Mouse (Mus musculus) lung, postnatal 0 days (tissue): ENCODE data around the gene Slc38a10.

Source experiments
- CTCF ChIP-seq: IDR thresholded peaks from 2 replicates; pipeline ENCODE4 v1.5.1; 2016; ENCODE audit warnings: antibody characterized with exemption, mild to moderate bottlenecking
- EP300 ChIP-seq: IDR thresholded peaks from 2 replicates; pipeline ENCODE4 v1.6.1; 2016; ENCODE audit warnings: antibody characterized with exemption, mild to moderate bottlenecking, control low read depth

DNA sequence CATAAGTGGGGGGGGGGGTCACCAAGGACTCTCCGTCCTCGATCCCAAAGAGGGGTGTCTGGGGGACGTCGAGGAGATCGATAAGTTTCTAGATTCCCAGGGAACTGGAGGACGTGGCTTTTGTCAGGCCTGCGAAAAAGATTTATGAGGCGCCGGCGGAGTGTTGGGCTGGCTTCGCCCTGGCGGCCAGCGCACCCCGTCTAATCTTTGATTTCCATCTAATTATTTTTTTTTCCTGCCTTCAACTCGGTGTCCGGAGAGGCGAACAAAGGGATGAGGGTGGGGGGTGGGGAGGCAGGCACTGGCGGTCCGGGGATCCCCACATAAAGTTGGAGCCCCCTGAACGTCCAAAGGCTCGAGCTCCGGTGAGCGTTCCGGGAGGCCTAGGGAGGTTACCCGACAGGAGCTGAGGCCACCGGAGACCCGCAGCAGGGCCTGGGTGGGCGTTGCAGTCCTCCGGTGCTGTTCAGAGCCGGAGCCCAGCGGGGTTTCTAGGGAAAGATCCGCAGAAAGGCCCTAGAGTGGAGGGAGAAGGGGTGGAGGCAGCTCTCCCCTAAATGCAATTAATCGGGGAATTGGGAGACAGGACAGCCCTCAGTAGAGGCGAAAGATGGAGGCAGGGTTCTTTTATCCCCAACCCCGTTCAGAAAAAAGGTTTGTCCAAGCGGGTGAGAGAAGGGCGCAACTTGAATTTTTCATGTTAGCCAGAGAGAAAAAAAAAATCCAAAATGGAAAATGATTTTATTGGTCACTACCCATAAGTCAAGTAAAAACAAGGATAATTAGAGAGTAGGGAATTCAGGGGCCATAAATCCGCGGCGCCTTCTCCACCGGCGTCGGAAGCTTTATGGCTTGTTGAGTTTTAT, 36.3 kb upstream of the Slc38a10 start:
- TF ChIP-seq CTCF (no peak), EP300 (no peak)
